Mouse (Mus musculus) gastrocnemius, adult 18-20 months (tissue): ENCODE measurements around the gene Arhgap22. TPM values are rescaled to one million over a fixed set of nuclear protein-coding genes. Genes with fewer than 3 reads are reported as not detected.
A peak's percentile ranks its signal among the peaks of the same experiment; 100 is the strongest.

Source experiments
- DNase-seq: peaks from one replicate; pipeline ENCODE4 v3.0.0; 2021; ENCODE audit warnings: low spot score
- total RNA-seq, 2 experiments: library from RNA; stranded (reverse); gene quantifications; 2 replicates each; pipeline ENCODE4 v1.2.3; 2021

Arhgap22 gene
- total RNA-seq, 2 experiments from 2014 or later: 0.41 to 1.3 TPM

- no peak for DNase-seq
Observed at GRCm38 (mm10) chr14:33366891-33367777, 153.3 kb downstream of the Arhgap22 start.

GRCm38 (mm10) chr14:33369375-33369774 lies 155.5 kb downstream of the Arhgap22 start:
- DNase-seq: no peak

GRCm38 (mm10) chr14:33370056-33370455 lies 156.2 kb downstream of the Arhgap22 start:
- no peak for DNase-seq

GRCm38 (mm10) chr14:33371248-33371647 lies 157.4 kb downstream of the Arhgap22 start:
- DNase-seq: peak; percentile 57

- no peak for DNase-seq
Observed at GRCm38 (mm10) chr14:33373271-33373670, 159.4 kb downstream of the Arhgap22 start.

- DNase-seq: no peak
Observed at GRCm38 (mm10) chr14:33374089-33374488, 160.3 kb downstream of the Arhgap22 start.

GRCm38 (mm10) chr14:33377211-33377610 lies 163.4 kb downstream of the Arhgap22 start:
- no peak for DNase-seq

GRCm38 (mm10) chr14:33378723-33379122 lies 164.9 kb downstream of the Arhgap22 start:
- DNase-seq: no peak

- no peak for DNase-seq
Observed at GRCm38 (mm10) chr14:33380830-33381457, 167.1 kb downstream of the Arhgap22 start.

GRCm38 (mm10) chr14:33398065-33398860 lies 184.4 kb downstream of the Arhgap22 start:
- no peak for DNase-seq

- DNase-seq: no peak
Observed at GRCm38 (mm10) chr14:33400019-33400418, 186.2 kb downstream of the Arhgap22 start.

- no peak for DNase-seq
Observed at GRCm38 (mm10) chr14:33402331-33402730, 188.5 kb downstream of the Arhgap22 start.

GRCm38 (mm10) chr14:33415746-33416145 lies 201.9 kb downstream of the Arhgap22 start:
- DNase-seq: no peak

- DNase-seq: no peak
Observed at GRCm38 (mm10) chr14:33418311-33418909, 204.6 kb downstream of the Arhgap22 start.

Other genes with a start within 250 kb of the Arhgap22 start
- gene Lrrc18, start 222.6 kb upstream of the Arhgap22 start, total RNA-seq: not detected
- gene Wdfy4, start 28.5 kb upstream of the Arhgap22 start, total RNA-seq: under 1 TPM; 0.43 to 0.87 TPM
- gene Mapk8, start 233.1 kb downstream of the Arhgap22 start, total RNA-seq: 10 to 100 TPM; 27.8 to 33.2 TPM